Mouse (Mus musculus) liver, postnatal 0 days (tissue): ENCODE measurements around the gene Ddc.

ENCODE experiments used
- CTCF ChIP-seq: sonication (generic); IDR thresholded peaks from 2 replicates; pipeline ENCODE4 v1.5.1; 2016; ENCODE audit warnings: antibody characterized with exemption, low read depth
- EP300 ChIP-seq: IDR thresholded peaks from 2 replicates; pipeline ENCODE4 v1.6.1; 2016; ENCODE audit warnings: antibody characterized with exemption, low read depth, mild to moderate bottlenecking

DNA sequence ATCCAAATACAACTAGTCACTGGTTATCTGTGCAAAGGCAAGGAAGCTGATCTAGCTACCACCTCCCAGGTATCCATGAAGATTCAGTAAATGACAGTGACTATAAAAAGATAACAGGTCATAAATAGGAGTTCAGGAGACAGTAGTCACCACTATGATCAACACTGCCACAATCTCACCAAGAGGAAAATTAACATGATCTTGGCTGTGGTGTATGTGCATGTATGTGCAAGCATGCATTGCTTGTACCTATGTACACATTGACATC lies 46.1 kb upstream of the Ddc start:
- no peak for TF ChIP-seq EP300
- no peak for TF ChIP-seq CTCF
